Mouse (Mus musculus) lung, postnatal 36 days (tissue): ENCODE results near the gene Eif2b4.
"Not testable (repeated sequence)": the region's sequence is repeated elsewhere in the genome, so short reads cannot be mapped to it uniquely, and the experiment has no call there.

ENCODE experiments used
- DNase-seq: peaks from one replicate; pipeline ENCODE4 v3.0.0; 2022; ENCODE audit warnings: mixed read lengths

The Eif2b4 gene

GRCm38 (mm10) chr5:31192939-31193630 is at the start of gene Eif2b4, which contains the start of gene Snx17:
Eif2b4 (minus strand) TSS chr5:31193430.
Snx17 (plus strand) TSS chr5:31193227.
- DNase-seq = peak; percentile 100

DNA sequence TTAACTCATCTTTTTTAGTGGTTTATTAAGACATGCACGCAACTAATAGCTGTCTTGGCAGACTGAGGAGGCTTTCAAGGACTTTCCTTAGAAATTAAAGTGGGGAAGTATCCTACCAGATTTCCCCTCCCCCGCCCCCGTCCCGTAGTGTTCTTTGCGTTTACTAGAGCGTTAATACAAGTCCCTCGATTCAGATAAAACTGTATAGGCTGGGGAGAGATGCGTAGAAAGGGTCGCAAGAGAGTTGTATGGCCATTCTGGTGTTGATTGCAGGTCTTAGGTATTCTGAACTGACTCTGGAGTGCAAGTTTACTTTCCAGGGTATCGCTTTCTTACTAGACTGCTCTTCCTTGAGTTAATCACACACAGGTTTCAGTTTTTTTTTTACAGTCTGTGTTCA is 49.0 kb upstream of the Eif2b4 start:
- DNase-seq = no peak

- DNase-seq = no peak
Measured at GRCm38 (mm10) chr5:31241522-31242034, 48.3 kb upstream of the Eif2b4 start.

GRCm38 (mm10) chr5:31240637-31241521 is 47.6 kb upstream of the Eif2b4 start, which contains the start of the genes Nrbp1 and Gm9970:
Nrbp1 (plus strand) TSS chr5:31240864.
Gm9970 (minus strand) TSS chr5:31241232.
- peak; percentile 98 for DNase-seq

GRCm38 (mm10) chr5:31226641-31227040 is 33.4 kb upstream of the Eif2b4 start:
- DNase-seq = no peak

- no peak for DNase-seq
Measured at GRCm38 (mm10) chr5:31222696-31223095, 29.5 kb upstream of the Eif2b4 start.

- DNase-seq = peak; percentile 71
Measured at GRCm38 (mm10) chr5:31221304-31221945, 28.2 kb upstream of the Eif2b4 start.

- DNase-seq = peak; percentile 97
Measured at GRCm38 (mm10) chr5:31220448-31221303, 27.4 kb upstream of the Eif2b4 start, which contains the start of gene Ppm1g. Ppm1g (minus strand) TSS chr5:31220687.

- DNase-seq = peak; percentile 32
Measured at GRCm38 (mm10) chr5:31219911-31220447, 26.7 kb upstream of the Eif2b4 start.

- no peak for DNase-seq
Measured at GRCm38 (mm10) chr5:31219474-31219873, 26.2 kb upstream of the Eif2b4 start.

DNA sequence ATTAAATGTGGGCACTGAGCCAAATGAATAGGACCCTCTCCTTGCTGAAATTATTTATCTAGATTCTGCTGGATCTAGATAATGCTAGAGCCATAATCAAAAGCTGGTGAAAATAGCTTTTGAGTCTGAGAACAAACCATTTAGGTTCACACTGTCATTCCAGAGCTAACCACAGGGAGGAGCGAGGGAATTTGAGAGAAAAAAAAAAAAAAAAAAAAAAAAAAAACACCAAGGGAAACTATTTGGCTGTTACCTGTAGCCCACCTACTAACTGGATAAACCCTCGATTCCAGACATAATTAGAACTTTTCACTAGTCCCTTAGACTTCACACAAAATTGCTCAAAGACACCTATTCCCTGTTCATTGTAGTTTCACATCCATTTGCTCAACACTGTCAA is 25.8 kb upstream of the Eif2b4 start:
- DNase-seq = peak; percentile 35

GRCm38 (mm10) chr5:31218294-31218693 is 25.1 kb upstream of the Eif2b4 start:
- peak; percentile 40 for DNase-seq

DNA sequence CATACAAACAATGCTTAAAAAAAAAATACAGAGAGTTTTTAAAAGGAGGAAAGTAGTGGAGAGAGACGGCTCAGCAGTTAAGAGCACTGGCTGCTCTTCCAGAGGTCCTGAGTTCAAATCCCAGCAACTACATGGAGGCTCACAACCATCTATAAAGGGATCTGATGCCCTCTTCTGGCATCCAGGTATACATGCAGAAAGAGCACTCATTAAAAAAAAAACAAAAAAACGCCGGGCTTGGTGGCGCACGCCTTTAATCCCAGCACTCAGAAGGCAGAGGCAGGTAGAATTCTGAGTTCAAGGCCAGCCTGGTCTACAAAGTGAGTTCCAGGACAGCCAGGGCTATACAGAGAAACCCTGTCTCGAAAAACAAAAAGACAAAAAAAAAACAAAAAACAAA is 23.3 kb upstream of the Eif2b4 start:
- not testable (repeated sequence) for DNase-seq

DNA sequence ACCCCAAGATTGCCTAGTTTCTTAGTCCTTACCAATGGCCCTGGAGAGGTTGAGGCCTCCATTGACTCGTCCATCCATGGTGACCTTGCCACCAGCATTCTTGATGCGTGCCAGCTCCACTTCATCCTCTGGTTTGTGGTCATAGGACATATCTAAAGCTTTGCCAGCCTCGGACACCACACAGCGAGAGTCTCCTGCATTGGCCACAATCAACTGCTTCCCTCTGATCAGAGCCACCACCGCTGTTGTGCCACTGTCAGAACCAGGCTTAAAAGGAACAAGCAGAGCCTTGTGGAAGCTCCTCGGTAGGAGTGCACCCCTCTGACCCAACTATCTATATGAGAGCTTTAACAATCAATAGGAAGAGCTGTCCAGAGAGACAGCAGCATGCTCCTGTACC is 11.2 kb upstream of the Eif2b4 start:
- DNase-seq = no peak

DNA sequence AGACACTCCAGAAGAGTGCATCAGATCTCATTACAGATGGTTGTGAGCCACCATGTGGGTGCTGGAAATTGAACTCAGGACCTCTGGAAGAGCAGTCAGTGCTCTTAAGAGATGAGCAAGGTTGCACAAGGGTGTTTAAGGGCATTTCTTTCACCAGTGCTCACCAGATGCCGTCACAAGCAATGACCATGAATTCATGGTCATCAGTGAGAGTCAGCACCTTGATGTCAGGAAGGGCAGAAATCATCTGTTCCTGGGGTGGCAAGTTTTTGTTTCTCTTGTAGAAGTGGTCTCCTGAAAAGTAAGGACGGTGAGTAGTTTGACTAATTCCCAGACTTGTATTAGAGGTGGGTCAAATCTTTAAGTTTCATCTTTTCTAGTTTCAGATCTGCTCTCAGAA is 10.6 kb upstream of the Eif2b4 start:
- no peak for DNase-seq

GRCm38 (mm10) chr5:31202933-31203332 is 9.7 kb upstream of the Eif2b4 start:
- no peak for DNase-seq

- DNase-seq = peak; percentile 99
Measured at GRCm38 (mm10) chr5:31201742-31202590, 8.7 kb upstream of the Eif2b4 start, which contains the start of gene Zfp513. Zfp513 (minus strand) TSS chr5:31202303.

- no peak for DNase-seq
Measured at GRCm38 (mm10) chr5:31201042-31201741, 8.0 kb upstream of the Eif2b4 start.

DNA sequence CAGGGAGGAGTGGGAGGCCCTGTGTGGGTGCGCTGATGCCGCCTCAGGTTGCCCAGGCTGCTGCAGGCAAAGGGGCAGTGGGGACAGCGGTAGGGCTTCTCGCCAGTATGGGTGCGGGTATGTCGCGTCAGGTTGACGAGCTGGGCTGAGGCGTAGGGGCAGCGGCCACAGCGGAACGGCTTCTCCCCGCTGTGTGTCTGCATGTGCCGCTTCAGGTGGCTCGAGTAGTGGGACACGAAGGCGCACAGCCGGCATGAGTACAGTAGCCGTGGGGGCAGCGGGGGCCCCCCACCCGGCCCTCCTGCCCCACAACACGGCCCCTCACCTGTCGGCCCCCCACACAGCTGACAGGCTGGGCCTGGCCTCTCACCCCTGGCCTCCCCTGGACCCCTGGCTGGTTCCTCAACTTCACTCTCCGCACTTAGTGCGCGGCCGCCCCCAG is 7.1 kb upstream of the Eif2b4 start:
- no peak for DNase-seq

- no peak for DNase-seq
Measured at GRCm38 (mm10) chr5:31199893-31200292, 6.7 kb upstream of the Eif2b4 start.
